Mouse (Mus musculus) hindbrain, embryonic 12.5 days (tissue): ENCODE results near the gene Fxr2. TPM values are rescaled to one million over a fixed set of nuclear protein-coding genes. Genes with fewer than 3 reads are reported as not detected.
"Not testable (repeated sequence)": the region's sequence is repeated elsewhere in the genome, so short reads cannot be mapped to it uniquely, and the experiment has no call there.

Experiments
- ATAC-seq: fragments of 200-750 bp; cut with Nextera tagmentation; 2 replicates; pipeline ENCODE4 v1.8.0; 2017; ENCODE audit warnings: moderate TSS enrichment; ENCODE audit not compliant: low FRiP score
- H3K27ac ChIP-seq: fragments of 300-500 bp; sonication (generic); 2 replicates; pipeline ENCODE4 v1.5.1; 2016; ENCODE audit warnings: mild to moderate bottlenecking
- H3K27me3 ChIP-seq: fragments of 300-500 bp; sonication (generic); 2 replicates; pipeline ENCODE4 v1.6.1; 2016; ENCODE audit warnings: mild to moderate bottlenecking
- H3K36me3 ChIP-seq: fragments of 300-500 bp; sonication (generic); 2 replicates; pipeline ENCODE4 v1.6.1; 2016; ENCODE audit warnings: mild to moderate bottlenecking
- H3K4me1 ChIP-seq: fragments of 300-500 bp; sonication (generic); 2 replicates; pipeline ENCODE4 v1.6.1; 2016
- H3K4me2 ChIP-seq: fragments of 300-500 bp; sonication (generic); replicated peaks from 2 replicates; pipeline ENCODE4 v1.6.1; 2016; ENCODE audit warnings: mild to moderate bottlenecking
- H3K4me3 ChIP-seq: fragments of 300-500 bp; sonication (generic); 2 replicates; pipeline ENCODE4 v1.5.1; 2016; ENCODE audit warnings: mild to moderate bottlenecking
- H3K9ac ChIP-seq: fragments of 300-500 bp; sonication (generic); 2 replicates; pipeline ENCODE4 v1.6.1; 2016; ENCODE audit warnings: mild to moderate bottlenecking, moderate library complexity
- H3K9me3 ChIP-seq: fragments of 300-500 bp; sonication (generic); replicated peaks from 2 replicates; pipeline ENCODE4 v1.6.1; 2016; ENCODE audit warnings: mild to moderate bottlenecking
- WGBS: fragments of 180-500 bp; shearing (Covaris S2); methylation state at CpG from one replicate; pipeline ENCODE4 v1.1.7; 2016; 5-methylcytosine and 5-hydroxymethylcytosine counted together
- polyA plus RNA-seq: library from polyadenylated mRNA; unstranded; fragments of >200 nt; fragmentation: Nextera tagmentation; extraction: Ambion mirVana; gene quantifications from 2 replicates; pipeline ENCODE4 v1.2.1, GENCODE M21; 2016

Gene Fxr2
- polyA plus RNA-seq, 1 experiment from 2014 or later = 62.8 TPM

DNA sequence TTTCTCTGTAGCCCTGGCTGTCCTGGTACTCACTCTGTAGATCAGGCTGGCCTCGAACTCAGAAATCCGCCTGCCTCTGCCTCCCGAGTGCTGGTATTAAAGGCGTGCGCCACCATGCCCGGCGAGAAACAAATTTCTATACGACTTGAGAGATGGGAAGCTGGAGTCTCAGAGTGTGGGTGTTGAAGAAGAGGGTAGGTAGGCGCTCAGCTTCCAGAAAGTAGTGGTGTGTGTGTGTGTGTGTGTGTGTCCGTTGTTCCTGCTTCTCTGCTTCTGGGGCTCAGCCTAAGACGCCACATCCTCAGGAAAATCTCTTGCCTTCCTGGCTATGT lies 18.6 kb upstream of the Fxr2 start:
- H3K27me3 ChIP-seq, H3K36me3 ChIP-seq, ATAC-seq, H3K27ac ChIP-seq, H3K9ac ChIP-seq, H3K4me3 ChIP-seq, H3K9me3 ChIP-seq, H3K4me2 ChIP-seq, H3K4me1 ChIP-seq: not testable (repeated sequence)
- 57% methylated on average over 11 of the region's 11 CpGs for WGBS

- H3K4me3 ChIP-seq = no peak overlapping the region
- no peaks in the 10 kb centered on the region for H3K36me3 ChIP-seq
- ATAC-seq = no peak
- H3K9ac ChIP-seq = no peak overlapping the region
- H3K9me3 ChIP-seq = no peaks in the 10 kb centered on the region
- H3K4me1 ChIP-seq = peaks cover 8% of the 10 kb centered on the region
- H3K4me2 ChIP-seq = no peak overlapping the region
- no peak overlapping the region for H3K27ac ChIP-seq
- 42% methylated on average over 10 of the region's 10 CpGs for WGBS
- peaks cover 6% of the 10 kb centered on the region; the same call in 1 of the 2 replicates for H3K27me3 ChIP-seq
Observed at GRCm38 (mm10) chr11:69616781-69617180, 16.0 kb upstream of the Fxr2 start.

- Histone ChIP-seq H3K9ac (no peak within 1 kb of the TSS), H3K4me3 (no peak within 1 kb of the TSS), H3K4me2 (no peak within 1 kb of the TSS), H3K27me3 (peaks cover 6% of the 10 kb centered on the region; the same call in 1 of the 2 replicates), H3K36me3 (no peaks in the 10 kb centered on the region), H3K4me1 (peaks cover 15% of the 10 kb centered on the region), H3K9me3 (no peaks in the 10 kb centered on the region), H3K27ac (no peak within 1 kb of the TSS)
- ATAC-seq = no peak
- WGBS = 79% methylated on average over 5 of the region's 5 CpGs
Observed at GRCm38 (mm10) chr11:69617805-69618204, 15.0 kb upstream of the Fxr2 start, which contains the start of gene Shbg. Shbg (minus strand) TSS chr11:69617905.

DNA sequence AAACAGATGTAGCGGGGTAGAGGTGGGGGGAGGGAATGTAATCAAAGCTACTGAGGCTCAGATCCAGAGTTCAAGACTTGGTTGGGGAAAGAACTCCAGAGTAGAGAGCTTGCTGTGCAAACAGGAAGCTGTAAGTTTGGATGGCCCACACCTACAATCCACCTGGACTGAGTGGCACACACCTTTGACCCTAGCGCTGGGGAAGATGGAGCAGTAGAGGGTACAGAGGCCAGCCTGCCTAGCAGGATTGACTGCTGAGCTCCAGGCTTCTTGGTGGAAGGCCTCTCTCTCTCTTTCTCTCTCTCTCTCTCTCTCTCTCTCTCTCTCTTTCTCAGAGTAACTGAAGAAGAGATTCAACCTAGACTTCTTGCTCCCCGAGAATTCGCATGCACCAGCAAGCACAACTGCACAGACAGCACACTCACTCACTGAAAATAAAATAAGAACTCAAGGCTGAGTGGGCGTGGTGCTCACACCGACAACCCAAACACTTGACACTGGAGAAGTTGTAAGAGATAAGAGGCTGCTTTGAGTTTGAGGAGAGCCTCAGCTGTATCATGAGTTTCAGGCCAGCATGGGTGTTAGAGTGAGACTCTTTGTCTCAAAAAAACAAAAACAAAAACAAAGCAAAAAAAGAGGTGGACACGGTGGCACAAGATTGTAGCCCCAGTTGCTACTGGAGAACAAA lies 12.3 kb upstream of the Fxr2 start:
- no peak for ATAC-seq
- H3K4me2 ChIP-seq = no peak overlapping the region
- H3K9ac ChIP-seq = no peak overlapping the region
- no peak overlapping the region for H3K27ac ChIP-seq
- H3K9me3 ChIP-seq = no peaks in the 10 kb centered on the region
- peaks cover 4% of the 10 kb centered on the region; the same call in 1 of the 2 replicates for H3K27me3 ChIP-seq
- H3K4me3 ChIP-seq = no peak overlapping the region
- 90% methylated on average over 7 of the region's 7 CpGs for WGBS
- H3K36me3 ChIP-seq = no peaks in the 10 kb centered on the region
- H3K4me1 ChIP-seq = peaks cover 16% of the 10 kb centered on the region

GRCm38 (mm10) chr11:69621571-69622268 lies 11.1 kb upstream of the Fxr2 start, which contains the start of gene Sat2:
Sat2 (plus strand) TSS chr11:69622024.
- peak within 1 kb of the TSS; percentile 74 for H3K4me2 ChIP-seq
- peaks cover 16% of the 10 kb centered on the region for H3K4me1 ChIP-seq
- H3K27ac ChIP-seq = peak within 1 kb of the TSS; percentile 75
- peaks cover 2% of the 10 kb centered on the region; the same call in 1 of the 2 replicates for H3K27me3 ChIP-seq
- H3K9ac ChIP-seq = peak within 1 kb of the TSS; percentile 78
- no peaks in the 10 kb centered on the region for H3K36me3 ChIP-seq
- peak within 1 kb of the TSS; percentile 48 for H3K4me3 ChIP-seq
- H3K9me3 ChIP-seq = no peaks in the 10 kb centered on the region
- peak; percentile 81 for ATAC-seq
- 1% methylated on average over 20 of the region's 20 CpGs for WGBS

GRCm38 (mm10) chr11:69622406-69622805 lies 10.4 kb upstream of the Fxr2 start:
- Histone ChIP-seq H3K27ac (peak overlapping the region; percentile 75), H3K9me3 (no peaks in the 10 kb centered on the region), H3K27me3 (no peaks in the 10 kb centered on the region), H3K4me1 (peaks cover 16% of the 10 kb centered on the region), H3K4me2 (peak overlapping the region; percentile 74), H3K4me3 (peak overlapping the region; percentile 48), H3K36me3 (no peaks in the 10 kb centered on the region), H3K9ac (peak overlapping the region; percentile 78)
- ATAC-seq = peak; percentile 32; the same call in 1 of the 2 replicates
- 48% methylated on average over 6 of the region's 6 CpGs for WGBS

DNA sequence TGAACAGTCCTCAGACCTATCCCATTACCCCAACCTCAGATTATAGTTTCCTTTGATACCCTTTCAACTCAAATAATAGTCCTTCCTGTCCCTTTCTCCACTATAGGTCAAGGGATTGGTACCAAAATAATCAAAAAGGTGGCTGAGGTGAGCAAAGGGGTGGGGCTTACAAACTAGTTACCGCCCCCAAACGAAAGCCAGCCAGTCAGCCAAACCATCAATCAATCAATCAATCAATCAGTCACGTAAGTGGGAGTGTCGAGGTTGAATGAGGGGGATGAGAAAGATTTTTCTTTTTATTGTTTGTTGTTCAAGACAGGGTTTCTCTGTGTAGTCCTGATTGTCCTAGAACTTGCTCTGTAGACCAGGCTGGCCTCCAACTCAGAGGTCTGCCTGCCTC lies 9.8 kb upstream of the Fxr2 start:
- Histone ChIP-seq H3K9ac (no peak overlapping the region), H3K4me1 (peaks cover 16% of the 10 kb centered on the region), H3K27me3 (no peaks in the 10 kb centered on the region), H3K9me3 (no peaks in the 10 kb centered on the region), H3K4me3 (no peak overlapping the region), H3K27ac (no peak overlapping the region), H3K4me2 (peak overlapping the region; percentile 74), H3K36me3 (no peaks in the 10 kb centered on the region)
- WGBS = 65% methylated on average over 4 of the region's 4 CpGs
- no peak for ATAC-seq

- H3K4me1 ChIP-seq = peaks cover 16% of the 10 kb centered on the region
- 83% methylated on average over 2 of the region's 2 CpGs for WGBS
- H3K4me2 ChIP-seq, H3K4me3 ChIP-seq, ATAC-seq, H3K27me3 ChIP-seq, H3K36me3 ChIP-seq, H3K9me3 ChIP-seq, H3K27ac ChIP-seq, H3K9ac ChIP-seq: not testable (repeated sequence)
Observed at GRCm38 (mm10) chr11:69624339-69624738, 8.5 kb upstream of the Fxr2 start.

GRCm38 (mm10) chr11:69628286-69628685 lies 4.5 kb upstream of the Fxr2 start:
- Histone ChIP-seq H3K9ac (no peak overlapping the region), H3K27me3 (no peaks in the 10 kb centered on the region), H3K4me1 (peaks cover under 1% of the 10 kb centered on the region; the same call in 1 of the 2 replicates), H3K27ac (no peak overlapping the region), H3K4me2 (no peak overlapping the region), H3K36me3 (no peaks in the 10 kb centered on the region), H3K4me3 (no peak overlapping the region), H3K9me3 (no peaks in the 10 kb centered on the region)
- WGBS = 37% methylated on average over 6 of the region's 6 CpGs
- ATAC-seq = no peak

DNA sequence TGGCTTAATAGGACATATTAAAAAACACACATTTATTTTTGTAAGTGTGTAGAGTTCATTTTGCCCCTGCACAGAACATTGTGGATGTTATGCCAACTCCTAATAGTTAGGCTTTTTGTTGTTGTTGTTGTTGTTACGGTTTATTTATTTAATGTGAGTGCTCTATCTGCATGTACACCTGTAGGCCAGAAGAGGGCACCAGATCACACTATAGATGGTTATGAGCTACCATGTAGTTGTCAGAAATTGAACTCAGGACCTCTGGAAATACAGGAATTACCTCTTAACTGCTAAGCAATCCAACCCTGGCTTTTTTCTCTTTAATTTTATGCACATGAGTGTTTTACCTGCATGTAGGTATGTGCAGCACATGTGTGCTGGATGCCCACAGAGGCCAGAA lies 3.0 kb upstream of the Fxr2 start:
- Histone ChIP-seq H3K4me2 (no peak overlapping the region), H3K9ac (no peak overlapping the region), H3K9me3 (no peaks in the 10 kb centered on the region), H3K27me3 (no peaks in the 10 kb centered on the region), H3K4me1 (peaks cover 12% of the 10 kb centered on the region), H3K4me3 (no peak overlapping the region), H3K27ac (no peak overlapping the region), H3K36me3 (no peaks in the 10 kb centered on the region)
- ATAC-seq = no peak
- WGBS = 54% methylated on average over 1 of the region's 1 CpGs

DNA sequence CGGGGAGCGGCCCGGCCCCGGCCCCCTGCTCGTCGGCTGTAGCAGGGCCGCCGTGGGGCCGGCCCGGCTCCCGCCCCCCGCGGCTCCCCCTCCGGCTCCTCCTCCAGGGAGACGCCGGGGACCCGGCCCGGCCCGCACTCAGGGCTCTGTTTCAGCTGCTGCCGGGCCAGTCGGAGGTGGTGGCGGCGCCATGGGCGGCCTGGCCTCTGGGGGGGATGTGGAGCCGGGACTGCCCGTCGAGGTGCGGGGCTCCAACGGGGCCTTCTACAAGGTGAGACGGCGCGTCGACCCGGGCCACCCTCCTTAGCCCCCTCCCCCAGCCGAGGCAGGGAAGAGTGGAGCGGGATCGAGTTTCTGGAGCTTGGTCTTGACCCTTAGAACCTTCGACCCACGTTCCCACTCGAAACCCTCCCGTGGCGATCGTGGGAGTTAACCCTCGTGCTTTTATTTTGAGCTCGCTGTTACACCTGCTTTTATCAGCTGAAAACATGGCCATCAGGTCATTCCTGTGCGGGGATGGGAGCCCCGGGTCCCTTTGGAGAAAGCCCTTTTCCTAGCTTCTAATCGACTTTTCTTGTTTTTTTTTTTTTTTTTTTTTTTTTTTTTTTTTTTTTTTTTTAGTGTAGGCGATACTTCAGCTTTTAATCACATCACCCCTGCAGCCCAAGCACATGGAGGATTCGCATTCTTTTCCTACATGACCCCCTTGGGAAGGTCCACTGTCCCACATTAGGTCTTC lies 507 bp downstream of the Fxr2 start:
- peak overlapping the region; percentile 99 for H3K27ac ChIP-seq
- peaks cover 29% of the 10 kb centered on the region for H3K4me1 ChIP-seq
- peak; percentile 55 for ATAC-seq
- H3K9me3 ChIP-seq = no peaks in the 10 kb centered on the region
- H3K36me3 ChIP-seq = no peaks in the 10 kb centered on the region
- no peaks in the 10 kb centered on the region for H3K27me3 ChIP-seq
- peak overlapping the region; percentile 99 for H3K9ac ChIP-seq
- H3K4me3 ChIP-seq = peak overlapping the region; percentile 100
- WGBS = 1% methylated on average over 34 of the region's 50 CpGs
- peak overlapping the region; percentile 78 for H3K4me2 ChIP-seq

DNA sequence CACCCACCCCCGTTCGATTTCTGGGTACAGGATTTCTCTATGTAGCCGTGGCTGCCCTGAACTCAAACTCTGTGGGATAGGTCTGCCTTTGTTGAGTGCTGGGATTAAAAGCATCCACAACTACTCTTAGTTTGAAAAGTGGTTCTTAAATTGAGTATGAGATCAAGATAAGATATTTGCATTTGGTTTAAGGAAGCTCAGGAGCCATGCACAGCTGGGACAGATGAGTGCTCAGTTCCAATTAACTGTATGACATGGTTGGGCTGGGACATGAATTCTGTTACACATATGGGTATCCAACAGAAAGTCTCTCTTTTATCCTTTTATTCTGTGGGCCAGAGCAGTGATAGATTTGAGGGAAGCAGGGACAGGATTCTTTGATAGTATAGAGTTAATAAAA lies 2.7 kb downstream of the Fxr2 start:
- no peaks in the 10 kb centered on the region for H3K27me3 ChIP-seq
- ATAC-seq = no peak
- peaks cover 29% of the 10 kb centered on the region for H3K4me1 ChIP-seq
- 94% methylated on average over 3 of the region's 3 CpGs for WGBS
- no peak overlapping the region for H3K27ac ChIP-seq
- no peak overlapping the region for H3K4me3 ChIP-seq
- peaks cover 10% of the 10 kb centered on the region for H3K36me3 ChIP-seq
- peak overlapping the region; percentile 35; the same call in 1 of the 2 replicates for H3K9ac ChIP-seq
- no peaks in the 10 kb centered on the region for H3K9me3 ChIP-seq
- H3K4me2 ChIP-seq = peak overlapping the region; percentile 78
